Mouse (Mus musculus) cerebellum, adult 2 months (tissue): ENCODE results near the gene Gucy2c.

Experiments
- CTCF ChIP-seq: fragments of 200-500 bp; IDR thresholded peaks from 2 replicates; pipeline ENCODE4 v1.5.1; 2011; ENCODE audit warnings: low read depth, mild to moderate bottlenecking, control low read depth, low read length, moderate library complexity, borderline replicate concordance; ENCODE audit not compliant: insufficient read depth
- POLR2A ChIP-seq: fragments of 200-500 bp; IDR thresholded peaks from 2 replicates; pipeline ENCODE4 v1.6.1; 2011; ENCODE audit warnings: low read length, control low read depth, borderline replicate concordance; ENCODE audit not compliant: insufficient read depth

GRCm38 (mm10) chr6:136701185-136701584 lies 80.4 kb downstream of the Gucy2c start:
- no peak for TF ChIP-seq POLR2A
- no peak for TF ChIP-seq CTCF
